28 mouse cellular contexts compared by ENCODE assay signal in the genomic region with DNA sequence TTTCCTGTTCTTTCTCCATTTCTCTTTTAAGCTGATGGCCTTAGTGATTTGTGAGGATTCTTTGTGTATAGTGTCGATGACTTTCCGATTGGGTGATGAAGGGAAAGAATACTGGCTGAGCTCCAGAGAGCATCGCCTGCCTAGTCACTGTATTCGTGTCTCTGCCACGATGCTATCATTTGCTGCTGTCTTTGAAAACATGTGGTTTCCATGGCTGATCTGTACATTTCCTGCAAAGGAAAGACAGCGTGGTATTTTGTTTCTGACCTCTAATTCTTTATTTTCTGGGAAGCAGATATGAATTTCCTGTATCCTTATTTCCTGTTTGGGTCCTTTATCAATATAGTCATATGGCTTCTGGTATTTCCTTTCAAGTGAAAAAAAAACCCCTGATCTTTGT. TPM values are rescaled to one million over a fixed set of nuclear protein-coding genes. Genes with fewer than 3 reads are reported as not detected.
DNase-seq lines count a peak whose midpoint lies in the region; ATAC-seq and TF ChIP-seq lines count a peak whose summit lies in the region.
"Had no signal": no experiment of that assay in that cellular context is flagged by ENCODE, and none has a peak within 500 bp of the region (broad histone marks: within the 10 kb centered on the region; RNA-seq: fewer than 3 reads in every experiment).

No protein-coding gene starts in this region.

- H3K4me1 ChIP-seq in heart, postnatal 0 days (ENCODE audit: control insufficient read depth, insufficient read depth) = no peaks in the 10 kb centered on the region
- peaks cover 8% of the 10 kb centered on the region; the same call in 1 of the 2 replicates for H3K4me1 ChIP-seq in heart, embryonic 12.5 days (replicated peaks)
- no peaks in the 10 kb centered on the region for H3K4me1 ChIP-seq in liver, postnatal 0 days (ENCODE audit: insufficient read depth)
- no peaks in the 10 kb centered on the region; the same call in 1 of the 2 replicates for H3K4me1 ChIP-seq in liver, embryonic 11.5 days (replicated peaks; ENCODE audit: control insufficient read depth, insufficient read depth, low read length)
- H3K4me1 ChIP-seq in hindbrain, postnatal 0 days (ENCODE audit: insufficient read depth, low read length) = no peaks in the 10 kb centered on the region
- H3K4me1 ChIP-seq: heart, embryonic 10.5 days; limb, embryonic 12.5 days had no signal

- H3K36me3 ChIP-seq in heart, postnatal 0 days (replicated peaks; ENCODE audit: control insufficient read depth, insufficient read depth, low read length) = peaks cover 54% of the 10 kb centered on the region
- peaks cover 64% of the 10 kb centered on the region for H3K36me3 ChIP-seq in heart, embryonic 12.5 days
- peaks cover 35% of the 10 kb centered on the region for H3K36me3 ChIP-seq in liver, postnatal 0 days (replicated peaks; ENCODE audit: insufficient read depth, low read length)
- H3K36me3 ChIP-seq in liver, embryonic 11.5 days (ENCODE audit: control insufficient read depth, insufficient read depth, low read length) = peaks cover 27% of the 10 kb centered on the region
- H3K36me3 ChIP-seq in hindbrain, postnatal 0 days (ENCODE audit: insufficient read depth, low read length) = peaks cover 53% of the 10 kb centered on the region

- H3K4me3 ChIP-seq in heart, postnatal 0 days (ENCODE audit: low read depth, low read length) = no peak overlapping the region
- H3K4me3 ChIP-seq in heart, embryonic 12.5 days = no peak overlapping the region
- H3K4me3 ChIP-seq in liver, postnatal 0 days (ENCODE audit: low read depth, low read length) = no peak overlapping the region
- no peak overlapping the region for H3K4me3 ChIP-seq in liver, embryonic 11.5 days (ENCODE audit: low read depth, low read length)
- no peak overlapping the region for H3K4me3 ChIP-seq in hindbrain, postnatal 0 days (ENCODE audit: low read length)
- H3K4me3 ChIP-seq: forebrain, embryonic 13.5 days; heart, embryonic 10.5 days; hindbrain, embryonic 13.5 days; limb, embryonic 12.5 days; liver, embryonic 13.5 days; midbrain, embryonic 13.5 days; neural tube, embryonic 13.5 days had no signal

- no peak for DNase-seq in heart, postnatal 0 days (ENCODE audit: low spot score)
- DNase-seq in liver, postnatal 0 days = no peak
- DNase-seq in liver, embryonic 11.5 days (ENCODE audit: low spot score) = no peak
- peak; percentile 57 for DNase-seq in 416B (ENCODE audit: low read depth)
- no peak for DNase-seq in hindbrain, postnatal 0 days (ENCODE audit: low spot score)
- DNase-seq: adrenal gland, postnatal 10 days; cerebellum, adult 8-10 months; cerebellum, postnatal 25 days; gastrocnemius, postnatal 14 days; heart, postnatal 4 days; layer of hippocampus, adult 9-11 months; liver, embryonic 13.5 days; lung, adult 2 months; right cerebral cortex, postnatal 4 days; thymus, adult 18-20 months; thymus, postnatal 25 days had no signal

- no peak for TF ChIP-seq CTCF in heart, postnatal 0 days (IDR thresholded peaks at IDR 0.05; ENCODE audit: low read depth)
- TF ChIP-seq CTCF in liver, postnatal 0 days (IDR thresholded peaks at IDR 0.05; ENCODE audit: low read depth) = no peak
- no peak for TF ChIP-seq CTCF in hindbrain, postnatal 0 days (IDR thresholded peaks at IDR 0.05; ENCODE audit: low read depth)

- 53% methylated on average over 6 of the region's 6 CpGs for WGBS in heart, postnatal 0 days
- WGBS in heart, embryonic 12.5 days = 64% methylated on average over 6 of the region's 6 CpGs
- WGBS in liver, postnatal 0 days (ENCODE audit: insufficient replicate concordance) = 43% methylated on average over 6 of the region's 6 CpGs
- WGBS in liver, embryonic 11.5 days = 62% methylated on average over 6 of the region's 6 CpGs
- WGBS in hindbrain, postnatal 0 days = 71% methylated on average over 6 of the region's 6 CpGs

- no peak overlapping the region for H3K9ac ChIP-seq in heart, postnatal 0 days (replicated peaks; ENCODE audit: low read depth, low read length)
- H3K9ac ChIP-seq in heart, embryonic 12.5 days = no peak overlapping the region
- H3K9ac ChIP-seq in liver, postnatal 0 days (replicated peaks) = no peak overlapping the region
- no peak overlapping the region for H3K9ac ChIP-seq in liver, embryonic 11.5 days (ENCODE audit: low read depth, low read length)
- no peak overlapping the region for H3K9ac ChIP-seq in hindbrain, postnatal 0 days (replicated peaks; ENCODE audit: low read length)
- H3K9ac ChIP-seq: forebrain, embryonic 13.5 days; hindbrain, embryonic 13.5 days; limb, embryonic 12.5 days; liver, embryonic 13.5 days; midbrain, embryonic 13.5 days; neural tube, embryonic 13.5 days had no signal

- no peaks in the 10 kb centered on the region for H3K9me3 ChIP-seq in heart, postnatal 0 days (replicated peaks; ENCODE audit: control insufficient read depth, low read length)
- H3K9me3 ChIP-seq in heart, embryonic 12.5 days (replicated peaks) = no peaks in the 10 kb centered on the region
- H3K9me3 ChIP-seq in liver, postnatal 0 days (ENCODE audit: low read length) = no peaks in the 10 kb centered on the region
- no peaks in the 10 kb centered on the region for H3K9me3 ChIP-seq in liver, embryonic 11.5 days (ENCODE audit: control insufficient read depth, low read length)
- no peaks in the 10 kb centered on the region for H3K9me3 ChIP-seq in hindbrain, postnatal 0 days (ENCODE audit: low read length)
- H3K9me3 ChIP-seq: forebrain, embryonic 13.5 days; heart, embryonic 10.5 days; hindbrain, embryonic 13.5 days; limb, embryonic 12.5 days; liver, embryonic 13.5 days; midbrain, embryonic 13.5 days; neural tube, embryonic 13.5 days had no signal

- H3K4me2 ChIP-seq in heart, postnatal 0 days (ENCODE audit: low read depth, low read length) = no peak overlapping the region
- no peak overlapping the region for H3K4me2 ChIP-seq in heart, embryonic 12.5 days
- no peak overlapping the region for H3K4me2 ChIP-seq in liver, postnatal 0 days (ENCODE audit: low read depth, low read length)
- no peak overlapping the region for H3K4me2 ChIP-seq in liver, embryonic 11.5 days
- H3K4me2 ChIP-seq in hindbrain, postnatal 0 days (ENCODE audit: low read depth, low read length) = no peak overlapping the region
- H3K4me2 ChIP-seq: forebrain, embryonic 13.5 days; hindbrain, embryonic 13.5 days; limb, embryonic 12.5 days; liver, embryonic 13.5 days; midbrain, embryonic 13.5 days; neural tube, embryonic 13.5 days had no signal

- H3K27ac ChIP-seq in heart, postnatal 0 days (ENCODE audit: low read depth) = no peak overlapping the region; the same call in 1 of the 2 replicates
- no peak overlapping the region for H3K27ac ChIP-seq in heart, embryonic 12.5 days (ENCODE audit: poor library complexity, severe bottlenecking)
- H3K27ac ChIP-seq in liver, postnatal 0 days (ENCODE audit: low read depth) = no peak overlapping the region
- H3K27ac ChIP-seq in liver, embryonic 11.5 days (ENCODE audit: low read depth, low read length) = no peak overlapping the region
- no peak overlapping the region for H3K27ac ChIP-seq in hindbrain, postnatal 0 days
- H3K27ac ChIP-seq: forebrain, embryonic 13.5 days; heart, embryonic 10.5 days; hindbrain, embryonic 13.5 days; kidney, postnatal 0 days; limb, embryonic 12.5 days; midbrain, embryonic 13.5 days; neural tube, embryonic 13.5 days; stomach, postnatal 0 days had no signal

- 0 out of 2 replicates have a peak, but pooled peaks have one; percentile 44 for ATAC-seq in heart, postnatal 0 days (ENCODE audit: insufficient read depth, low read depth)
- ATAC-seq in heart, embryonic 12.5 days (ENCODE audit: insufficient number of reproducible peaks, low FRiP score) = no peak
- ATAC-seq in liver, postnatal 0 days = peak; percentile 41; the same call in 1 of the 2 replicates
- ATAC-seq in liver, embryonic 11.5 days (replicated peaks; ENCODE audit: low FRiP score) = no peak
- peak; percentile 54 for ATAC-seq in common myeloid progenitor, adult 5-6 weeks (replicated peaks; ENCODE audit: low read depth, poor library complexity, severe bottlenecking)
- no peak for ATAC-seq in hindbrain, postnatal 0 days
- ATAC-seq: forebrain, embryonic 13.5 days; intestine, postnatal 0 days; midbrain, embryonic 13.5 days; Patski had no signal

- no peaks in the 10 kb centered on the region for H3K27me3 ChIP-seq in heart, postnatal 0 days (ENCODE audit: control insufficient read depth, insufficient read depth, low read length)
- H3K27me3 ChIP-seq in heart, embryonic 12.5 days (replicated peaks) = no peaks in the 10 kb centered on the region
- no peaks in the 10 kb centered on the region for H3K27me3 ChIP-seq in liver, postnatal 0 days (ENCODE audit: insufficient read depth, low read length)
- no peaks in the 10 kb centered on the region for H3K27me3 ChIP-seq in liver, embryonic 11.5 days (replicated peaks; ENCODE audit: control insufficient read depth, insufficient read depth, low read length)
- no peaks in the 10 kb centered on the region for H3K27me3 ChIP-seq in hindbrain, postnatal 0 days (ENCODE audit: insufficient read depth, low read length)
- H3K27me3 ChIP-seq: forebrain, embryonic 13.5 days; hindbrain, embryonic 13.5 days; limb, embryonic 12.5 days; liver, embryonic 13.5 days; midbrain, embryonic 13.5 days; neural tube, embryonic 13.5 days; Patski had no signal

- TF ChIP-seq EP300 in heart, postnatal 0 days (IDR thresholded peaks at IDR 0.05; ENCODE audit: low read depth) = no peak
- peak; percentile 70 for TF ChIP-seq EP300 in liver, postnatal 0 days (IDR thresholded peaks at IDR 0.05; ENCODE audit: low read depth)

RNA-seq across cellular contexts. Expression of a gene that starts 9.2 kb away (rescaled TPM):
- 2.4 and 2.7 TPM in 2 replicates for total RNA-seq in heart, postnatal 0 days (2014; rRNA removed; ENCODE audit: low replicate concordance)
- 4.1 and 5.0 TPM in 2 replicates for polyA plus RNA-seq in heart, postnatal 0 days (2015; fragmentation: Nextera tagmentation; extraction: Ambion mirVana)
- polyA plus RNA-seq in heart, embryonic 12.5 days (2016; fragmentation: Nextera tagmentation; extraction: Ambion mirVana) = 11.0 and 13.3 TPM in 2 replicates
- 2.5 and 2.9 TPM in 2 replicates for polyA plus RNA-seq in liver, postnatal 0 days (2015; fragmentation: Nextera tagmentation; extraction: Ambion mirVana)
- 12.4 and 13.2 TPM in 2 replicates for polyA plus RNA-seq in liver, embryonic 11.5 days (2014; fragmentation: Nextera tagmentation; extraction: Ambion mirVana)
- 6.4 and 7.4 TPM in 2 replicates for total RNA-seq in common myeloid progenitor, adult 5-6 weeks (2017)
- 10.6 and 13.1 TPM in 2 replicates for total RNA-seq in hindbrain, postnatal 0 days (2014; rRNA removed)
- 8.1 and 8.6 TPM in 2 replicates for polyA plus RNA-seq in hindbrain, postnatal 0 days (2015; fragmentation: Nextera tagmentation; extraction: Ambion mirVana)

RNA-seq across cellular contexts. Expression of a gene that starts 54.2 kb away (rescaled TPM):
- 3.7 and 10.1 TPM in 2 replicates for total RNA-seq in heart, postnatal 0 days (2014; rRNA removed; ENCODE audit: low replicate concordance)
- 5.0 and 5.1 TPM in 2 replicates for polyA plus RNA-seq in heart, postnatal 0 days (2015; fragmentation: Nextera tagmentation; extraction: Ambion mirVana)
- polyA plus RNA-seq in heart, embryonic 12.5 days (2016; fragmentation: Nextera tagmentation; extraction: Ambion mirVana) = 9.2 and 11.8 TPM in 2 replicates
- 2.3 and 3.1 TPM in 2 replicates for polyA plus RNA-seq in liver, postnatal 0 days (2015; fragmentation: Nextera tagmentation; extraction: Ambion mirVana)
- polyA plus RNA-seq in liver, embryonic 11.5 days (2014; fragmentation: Nextera tagmentation; extraction: Ambion mirVana) = 13.7 and 14.8 TPM in 2 replicates
- 36.4 and 39.2 TPM in 2 replicates for total RNA-seq in common myeloid progenitor, adult 5-6 weeks (2017)
- 8.0 and 9.9 TPM in 2 replicates for total RNA-seq in hindbrain, postnatal 0 days (2014; rRNA removed)
- 2.6 and 2.7 TPM in 2 replicates for polyA plus RNA-seq in hindbrain, postnatal 0 days (2015; fragmentation: Nextera tagmentation; extraction: Ambion mirVana)

Comparison
In these comparisons a context has a peak if more than half of its experiments do, and no peak if none do; other contexts are left out.
1. ATAC-seq: peak in heart, postnatal 0 days (single experiment), liver, postnatal 0 days (single experiment) and common myeloid progenitor, adult 5-6 weeks (single experiment); none in heart, embryonic 12.5 days (single experiment), liver, embryonic 11.5 days (single experiment) and hindbrain, postnatal 0 days (single experiment).